Mouse (Mus musculus): ENCODE measurements at regions not wholly inside any gene's neighbourhood (a gene's known extent, or its start where the extent isn't known, plus 50 kb on each side); places are given as distances from the start of the nearest gene placed in this dataset.

GRCm38 (mm10) chr8:128207138-128207537 lies 151.3 kb upstream of the Nrp1 start:
- no peaks in the 10 kb centered on the region for H3K27me3 ChIP-seq (ENCODE audit: insufficient read depth, low read length)
- no peaks in the 10 kb centered on the region for H3K9me3 ChIP-seq (replicated peaks; ENCODE audit: low read length)
- no peak overlapping the region for H3K4me2 ChIP-seq (ENCODE audit: low read length)
- H3K4me3 ChIP-seq (replicated peaks; ENCODE audit: low read depth, low read length) = no peak overlapping the region
- no peak for TF ChIP-seq CTCF (IDR thresholded peaks at IDR 0.05; ENCODE audit: low read depth)
- H3K36me3 ChIP-seq (ENCODE audit: insufficient read depth, low read length) = no peaks in the 10 kb centered on the region
- no peak for ATAC-seq (replicated peaks; ENCODE audit: low FRiP score, low read depth)
- no peak for DNase-seq (ENCODE audit: low spot score)
- H3K9ac ChIP-seq (ENCODE audit: low read depth, low read length) = no peak overlapping the region
- H3K27ac ChIP-seq = no peak overlapping the region
- H3K4me1 ChIP-seq (replicated peaks; ENCODE audit: insufficient read depth, low read length) = no peaks in the 10 kb centered on the region

GRCm38 (mm10) chr8:128210761-128211160 lies 147.6 kb upstream of the Nrp1 start:
- TF ChIP-seq CTCF (IDR thresholded peaks at IDR 0.05; ENCODE audit: low read depth) = no peak
- H3K27me3 ChIP-seq (ENCODE audit: insufficient read depth, low read length) = no peaks in the 10 kb centered on the region
- H3K36me3 ChIP-seq (ENCODE audit: insufficient read depth, low read length) = no peaks in the 10 kb centered on the region
- H3K4me2 ChIP-seq (ENCODE audit: low read length) = no peak overlapping the region
- DNase-seq (ENCODE audit: low spot score) = no peak
- H3K4me3 ChIP-seq (replicated peaks; ENCODE audit: low read depth, low read length) = no peak overlapping the region
- 64% methylated on average over 5 of the region's 5 CpGs for WGBS
- H3K27ac ChIP-seq = no peak overlapping the region
- no peak overlapping the region for H3K9ac ChIP-seq (ENCODE audit: low read depth, low read length)
- H3K9me3 ChIP-seq (replicated peaks; ENCODE audit: low read length) = no peaks in the 10 kb centered on the region
- ATAC-seq (replicated peaks; ENCODE audit: low FRiP score, low read depth) = no peak
- H3K4me1 ChIP-seq (replicated peaks; ENCODE audit: insufficient read depth, low read length) = no peaks in the 10 kb centered on the region

GRCm38 (mm10) chr8:128212223-128212622 lies 146.2 kb upstream of the Nrp1 start:
- Histone ChIP-seq H3K36me3 (ENCODE audit: insufficient read depth, low read length) (no peaks in the 10 kb centered on the region), H3K4me2 (ENCODE audit: low read length) (no peak overlapping the region), H3K27ac (no peak overlapping the region), H3K9ac (ENCODE audit: low read depth, low read length) (no peak overlapping the region), H3K4me3 (replicated peaks; ENCODE audit: low read depth, low read length) (no peak overlapping the region), H3K9me3 (replicated peaks; ENCODE audit: low read length) (no peaks in the 10 kb centered on the region), H3K27me3 (ENCODE audit: insufficient read depth, low read length) (no peaks in the 10 kb centered on the region), H3K4me1 (replicated peaks; ENCODE audit: insufficient read depth, low read length) (no peaks in the 10 kb centered on the region)
- no peak for ATAC-seq (replicated peaks; ENCODE audit: low FRiP score, low read depth)
- no peak for TF ChIP-seq CTCF (IDR thresholded peaks at IDR 0.05; ENCODE audit: low read depth)
- no peak for DNase-seq (ENCODE audit: low spot score)
- WGBS = 87% methylated on average over 3 of the region's 3 CpGs

- Histone ChIP-seq H3K9me3 (replicated peaks; ENCODE audit: low read length) (no peaks in the 10 kb centered on the region), H3K4me2 (ENCODE audit: low read length) (no peak overlapping the region), H3K4me3 (replicated peaks; ENCODE audit: low read depth, low read length) (no peak overlapping the region), H3K27ac (no peak overlapping the region), H3K4me1 (replicated peaks; ENCODE audit: insufficient read depth, low read length) (no peaks in the 10 kb centered on the region), H3K36me3 (ENCODE audit: insufficient read depth, low read length) (no peaks in the 10 kb centered on the region), H3K9ac (ENCODE audit: low read depth, low read length) (no peak overlapping the region), H3K27me3 (ENCODE audit: insufficient read depth, low read length) (no peaks in the 10 kb centered on the region)
- DNase-seq (ENCODE audit: low spot score) (peak; percentile 46), ATAC-seq (replicated peaks; ENCODE audit: low FRiP score, low read depth) (no peak)
- 59% methylated on average over 2 of the region's 2 CpGs for WGBS
- TF ChIP-seq CTCF (IDR thresholded peaks at IDR 0.05; ENCODE audit: low read depth) = no peak
These were observed 144.1 kb upstream of the Nrp1 start for GRCm38 (mm10) chr8:128214256-128214655.

- no peak for ATAC-seq (replicated peaks; ENCODE audit: low FRiP score, low read depth)
- Histone ChIP-seq H3K27me3 (ENCODE audit: insufficient read depth, low read length) (no peaks in the 10 kb centered on the region), H3K4me2 (ENCODE audit: low read length) (no peak overlapping the region), H3K9ac (ENCODE audit: low read depth, low read length) (no peak overlapping the region), H3K4me1 (replicated peaks; ENCODE audit: insufficient read depth, low read length) (no peaks in the 10 kb centered on the region), H3K27ac (no peak overlapping the region), H3K36me3 (ENCODE audit: insufficient read depth, low read length) (no peaks in the 10 kb centered on the region), H3K9me3 (replicated peaks; ENCODE audit: low read length) (no peaks in the 10 kb centered on the region), H3K4me3 (replicated peaks; ENCODE audit: low read depth, low read length) (no peak overlapping the region)
- TF ChIP-seq CTCF (IDR thresholded peaks at IDR 0.05; ENCODE audit: low read depth) = no peak
- no peak for DNase-seq (ENCODE audit: low spot score)
- WGBS = 81% methylated on average over 2 of the region's 2 CpGs
These were observed 139.5 kb upstream of the Nrp1 start for GRCm38 (mm10) chr8:128218886-128219285.

- DNase-seq (ENCODE audit: low spot score) (no peak), ATAC-seq (replicated peaks; ENCODE audit: low FRiP score, low read depth) (no peak)
- Histone ChIP-seq H3K27me3 (ENCODE audit: insufficient read depth, low read length) (no peaks in the 10 kb centered on the region), H3K27ac (no peak overlapping the region), H3K4me3 (replicated peaks; ENCODE audit: low read depth, low read length) (no peak overlapping the region), H3K36me3 (ENCODE audit: insufficient read depth, low read length) (no peaks in the 10 kb centered on the region), H3K9me3 (replicated peaks; ENCODE audit: low read length) (no peaks in the 10 kb centered on the region), H3K4me2 (ENCODE audit: low read length) (no peak overlapping the region), H3K9ac (ENCODE audit: low read depth, low read length) (no peak overlapping the region), H3K4me1 (replicated peaks; ENCODE audit: insufficient read depth, low read length) (no peaks in the 10 kb centered on the region)
- TF ChIP-seq CTCF (IDR thresholded peaks at IDR 0.05; ENCODE audit: low read depth) = no peak
These were observed 138.9 kb upstream of the Nrp1 start for GRCm38 (mm10) chr8:128219539-128219938.

- no peak for TF ChIP-seq CTCF (IDR thresholded peaks at IDR 0.05; ENCODE audit: low read depth)
- 74% methylated on average over 1 of the region's 1 CpGs for WGBS
- no peaks in the 10 kb centered on the region for H3K4me1 ChIP-seq (replicated peaks; ENCODE audit: insufficient read depth, low read length)
- no peaks in the 10 kb centered on the region for H3K36me3 ChIP-seq (ENCODE audit: insufficient read depth, low read length)
- H3K4me2 ChIP-seq (ENCODE audit: low read length) = no peak overlapping the region
- H3K9me3 ChIP-seq (replicated peaks; ENCODE audit: low read length) = no peaks in the 10 kb centered on the region
- no peak overlapping the region for H3K27ac ChIP-seq
- ATAC-seq (replicated peaks; ENCODE audit: low FRiP score, low read depth) (no peak), DNase-seq (ENCODE audit: low spot score) (no peak)
- H3K9ac ChIP-seq (ENCODE audit: low read depth, low read length) = no peak overlapping the region
- no peaks in the 10 kb centered on the region for H3K27me3 ChIP-seq (ENCODE audit: insufficient read depth, low read length)
- no peak overlapping the region for H3K4me3 ChIP-seq (replicated peaks; ENCODE audit: low read depth, low read length)
These were observed 135.3 kb upstream of the Nrp1 start for GRCm38 (mm10) chr8:128223092-128223491.
